Mouse (Mus musculus) C2C12 (cell line): ENCODE measurements around the gene Tnfaip2. TPM values are rescaled to one million over a fixed set of nuclear protein-coding genes. Genes with fewer than 3 reads are reported as not detected.

Experiments
- H3K27me3 ChIP-seq: one replicate; pipeline ENCODE4 v1.6.1; 2011; ENCODE audit not compliant: control insufficient read depth, insufficient read depth, insufficient read length
- H3K36me3 ChIP-seq: one replicate; pipeline ENCODE4 v1.6.1; 2011; ENCODE audit not compliant: control insufficient read depth, insufficient read depth
- H3K4me3 ChIP-seq: one replicate; pipeline ENCODE4 v1.5.1; 2011; ENCODE audit warnings: mild to moderate bottlenecking, control low read depth; ENCODE audit not compliant: poor library complexity, insufficient read depth, severe bottlenecking
- H3K79me2 ChIP-seq: one replicate; pipeline ENCODE4 v1.6.1; 2011; ENCODE audit not compliant: control insufficient read depth, insufficient read depth
- H3K79me3 ChIP-seq: one replicate; pipeline ENCODE4 v1.6.1; 2011; ENCODE audit warnings: low read depth, control low read depth
- H3ac ChIP-seq: one replicate; pipeline ENCODE3; 2011; ENCODE audit warnings: low read depth; ENCODE audit not compliant: control insufficient read depth, insufficient read length
- CEBPB ChIP-seq: IDR thresholded peaks from one replicate; pipeline ENCODE4 v1.6.1; 2011; ENCODE audit warnings: low read depth, mild to moderate bottlenecking, control low read depth, moderate library complexity
- CTCF ChIP-seq: IDR thresholded peaks from one replicate; pipeline ENCODE4 v1.5.1; 2011; ENCODE audit not compliant: control insufficient read depth, insufficient read depth, insufficient read length
- FOSL1 ChIP-seq: IDR thresholded peaks from one replicate; pipeline ENCODE4 v1.8.0; 2011; ENCODE audit warnings: mild to moderate bottlenecking, low read length; ENCODE audit not compliant: poor library complexity, insufficient read depth, severe bottlenecking
- MAX ChIP-seq: IDR thresholded peaks from one replicate; pipeline ENCODE4 v1.6.1; 2011; ENCODE audit warnings: mild to moderate bottlenecking, control low read depth
- MYOD1 ChIP-seq: IDR thresholded peaks from one replicate; pipeline ENCODE4 v1.6.1; 2011; ENCODE audit warnings: low read depth; ENCODE audit not compliant: control insufficient read depth, insufficient read length
- MYOG ChIP-seq: IDR thresholded peaks from one replicate; pipeline ENCODE4 v1.6.1; 2011; ENCODE audit not compliant: control insufficient read depth, insufficient read length; ENCODE audit errors: extremely low read depth
- USF1 ChIP-seq: IDR thresholded peaks from one replicate; pipeline ENCODE4 v1.6.1; 2011; ENCODE audit warnings: low read depth, mild to moderate bottlenecking, control low read depth, moderate library complexity
- polyA plus RNA-seq: library from polyadenylated mRNA; unstranded; fragments of >200 nt; fragmentation: generic; extraction: Trizol; gene quantifications from one replicate; pipeline ENCODE4 v1.2.1, GENCODE M21; 2012; ENCODE audit warnings: missing spikeins

The Tnfaip2 gene
- polyA plus RNA-seq, 1 experiment = 119 TPM

GRCm38 (mm10) chr12:111500725-111501124, 58.5 kb downstream of the Tnfaip2 start:
- H3K79me3 ChIP-seq = no peaks in the 10 kb centered on the region
- H3K36me3 ChIP-seq = no peaks in the 10 kb centered on the region
- no peak for TF ChIP-seq CTCF
- no peaks in the 10 kb centered on the region for H3K27me3 ChIP-seq
- no peaks in the 10 kb centered on the region for H3K79me2 ChIP-seq
- H3K4me3 ChIP-seq = no peak overlapping the region
- H3ac ChIP-seq = no peak overlapping the region

GRCm38 (mm10) chr12:111503063-111503567, 60.8 kb downstream of the Tnfaip2 start:
- no peak overlapping the region for H3K4me3 ChIP-seq
- no peak overlapping the region for H3ac ChIP-seq
- H3K79me3 ChIP-seq = no peaks in the 10 kb centered on the region
- H3K36me3 ChIP-seq = no peaks in the 10 kb centered on the region
- no peaks in the 10 kb centered on the region for H3K79me2 ChIP-seq
- no peaks in the 10 kb centered on the region for H3K27me3 ChIP-seq
- TF ChIP-seq FOSL1 = no peak
- TF ChIP-seq CEBPB = no peak
- no peak for TF ChIP-seq CTCF

DNA sequence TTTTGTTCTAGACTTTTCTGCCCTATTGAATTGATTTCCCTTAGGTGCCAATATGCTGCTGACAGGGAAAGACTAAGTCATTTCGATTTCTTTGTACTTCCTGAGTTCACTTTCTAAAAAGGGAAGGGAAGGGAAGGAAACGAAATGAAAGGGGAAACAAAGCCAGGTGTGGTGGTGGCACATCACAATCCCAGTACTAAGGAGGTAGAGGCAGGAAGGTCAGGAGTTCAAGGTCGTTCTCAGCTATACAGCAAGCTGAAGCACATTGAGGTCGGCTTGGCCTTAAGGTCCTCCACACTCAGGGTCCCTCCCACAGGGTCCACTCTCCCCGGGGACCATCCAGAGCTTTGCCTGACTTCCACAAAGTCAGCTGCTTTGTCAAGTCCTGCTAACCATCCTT, 61.3 kb downstream of the Tnfaip2 start:
- Histone ChIP-seq H3K79me2 (no peaks in the 10 kb centered on the region), H3K79me3 (no peaks in the 10 kb centered on the region), H3K36me3 (no peaks in the 10 kb centered on the region), H3K4me3 (no peak overlapping the region), H3ac (no peak overlapping the region), H3K27me3 (no peaks in the 10 kb centered on the region)
- TF ChIP-seq MYOD1 = no peak
- TF ChIP-seq MAX = no peak
- TF ChIP-seq MYOG = no peak
- TF ChIP-seq USF1 = no peak
- no peak for TF ChIP-seq CTCF
- TF ChIP-seq FOSL1 = no peak
- no peak for TF ChIP-seq CEBPB

Other genes starting within 250 kb of the Tnfaip2 start
- gene Amn, start 171.4 kb upstream of the Tnfaip2 start, polyA plus RNA-seq = 0.09 TPM
- gene Cdc42bpb, start 64.8 kb upstream of the Tnfaip2 start, polyA plus RNA-seq = 48.1 TPM
- not detected for gene Lbhd2, start 35.7 kb upstream of the Tnfaip2 start, polyA plus RNA-seq
- gene Exoc3l4, start 25.5 kb upstream of the Tnfaip2 start, polyA plus RNA-seq = 58.3 TPM
- 2.1 TPM for gene Gm266, start 43.4 kb downstream of the Tnfaip2 start, polyA plus RNA-seq
- 91.0 TPM for gene Eif5, start 95.5 kb downstream of the Tnfaip2 start, polyA plus RNA-seq
- 35.0 TPM for gene Mark3, start 132.1 kb downstream of the Tnfaip2 start, polyA plus RNA-seq
- gene Ckb, start 229.9 kb downstream of the Tnfaip2 start, polyA plus RNA-seq = 61.4 TPM
- gene Trmt61a, start 235.6 kb downstream of the Tnfaip2 start, polyA plus RNA-seq = 32.1 TPM